Mouse (Mus musculus) duodenum, adult 2 months (tissue): ENCODE results near the gene Taf6l. TPM values are rescaled to one million over a fixed set of nuclear protein-coding genes. Genes with fewer than 3 reads are reported as not detected.

Source experiments
- polyA plus RNA-seq: library from polyadenylated mRNA; depleted of rRNA; stranded (reverse); fragments of >200 nt; gene quantifications from 2 replicates; pipeline ENCODE4 v1.2.3, GENCODE M21; 2012; ENCODE audit warnings: low replicate concordance; rRNA removed

The Taf6l gene
- polyA plus RNA-seq: 6.5 and 12.9 TPM in 2 replicates

GRCm38 (mm10) chr19:8786008-8786781 is at the start of gene Taf6l:
Gene Taf6l (minus strand): TSS chr19:8786417.

GRCm38 (mm10) chr19:8829660-8830059 is 43.4 kb upstream of the Taf6l start, which contains the start of gene AC129217.1:
Gene AC129217.1 (plus strand): TSS chr19:8829773.

GRCm38 (mm10) chr19:8819596-8820423 is 33.6 kb upstream of the Taf6l start, which contains the start of gene Hnrnpul2:
Gene Hnrnpul2 (plus strand): TSS chr19:8820010.

DNA sequence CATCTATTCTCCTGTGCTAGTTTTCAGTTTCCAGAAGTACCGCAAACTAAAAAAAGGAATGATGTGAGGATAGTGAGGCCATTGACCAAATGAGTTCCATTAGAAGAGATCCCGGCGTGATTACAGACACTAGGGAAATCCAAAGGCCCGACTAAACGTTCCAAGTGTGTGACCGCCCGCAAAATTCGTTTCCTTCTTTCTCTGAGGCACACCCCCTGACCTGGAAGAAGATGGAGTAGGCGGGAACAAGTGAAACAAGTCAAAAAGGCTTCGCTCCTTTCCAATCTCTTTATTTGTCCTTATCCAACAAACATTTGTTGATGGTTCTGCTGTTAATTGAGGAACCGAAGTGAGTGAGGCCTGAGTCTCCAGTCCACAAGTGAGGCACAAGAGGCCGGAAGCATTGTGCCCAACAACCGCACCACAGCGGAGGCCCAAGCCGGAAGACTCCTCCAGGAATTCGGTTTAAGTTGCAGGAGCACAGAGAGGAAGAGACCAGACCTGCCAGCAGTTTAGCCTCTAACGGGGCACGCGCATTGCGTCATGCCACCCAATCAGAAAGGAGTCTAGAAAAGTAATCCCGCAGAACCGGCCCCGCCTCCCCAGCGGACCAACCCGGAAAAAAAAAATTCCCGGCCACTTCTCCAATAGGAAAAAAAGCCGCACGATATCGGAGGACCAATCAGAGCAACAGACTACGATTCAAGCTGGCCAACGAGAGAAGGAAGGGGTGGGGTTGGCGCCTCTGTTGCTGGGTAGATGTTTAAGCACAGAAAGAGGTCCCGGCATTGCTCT is 32.8 kb upstream of the Taf6l start, which contains the start of gene Ttc9c:
Ttc9c (minus strand) TSS at position 533 of the 795 bp plus-strand sequence.

GRCm38 (mm10) chr19:8802130-8802821 is 16.1 kb upstream of the Taf6l start, which contains the start of gene Zbtb3:
Gene Zbtb3 (plus strand): TSS chr19:8802555.

DNA sequence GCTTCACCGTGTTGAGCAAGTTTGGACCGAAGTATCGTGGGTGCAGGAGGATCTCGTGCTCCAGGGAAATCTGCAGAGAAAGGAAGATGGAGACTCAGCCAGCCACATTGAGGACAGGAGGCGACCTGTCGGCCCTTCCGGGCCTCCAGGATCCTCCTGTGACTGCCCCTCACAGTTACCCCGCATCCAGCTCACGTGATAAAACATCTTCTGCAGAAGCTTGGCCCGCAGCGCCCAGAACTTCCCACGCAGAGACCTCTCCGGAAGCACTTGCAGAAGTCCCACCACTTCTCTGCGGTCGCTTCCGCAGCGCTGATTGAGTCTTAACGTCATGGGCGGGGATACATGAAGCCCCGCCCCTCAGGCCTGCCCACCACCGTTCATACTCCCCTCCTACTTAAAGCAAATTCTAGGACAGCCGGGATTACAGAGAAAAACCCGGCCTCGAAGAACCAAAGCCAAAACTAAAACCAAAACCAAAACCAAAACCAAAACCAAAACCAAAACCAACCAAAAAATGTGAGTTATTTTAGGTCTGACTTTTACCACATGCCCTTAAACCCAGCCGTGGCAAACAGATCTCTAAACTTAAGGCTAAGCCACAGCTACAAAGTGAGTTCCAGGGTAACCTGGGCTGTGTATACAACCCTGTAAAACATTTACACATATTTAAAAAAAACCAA is 12.2 kb upstream of the Taf6l start, which contains the start of gene Polr2g:
Polr2g (minus strand) TSS at position 314 of the 683 bp plus-strand sequence.

GRCm38 (mm10) chr19:8774086-8774835 is 12.0 kb downstream of the Taf6l start, which contains the start of gene Tmem179b:
Gene Tmem179b (minus strand): TSS chr19:8774467.

DNA sequence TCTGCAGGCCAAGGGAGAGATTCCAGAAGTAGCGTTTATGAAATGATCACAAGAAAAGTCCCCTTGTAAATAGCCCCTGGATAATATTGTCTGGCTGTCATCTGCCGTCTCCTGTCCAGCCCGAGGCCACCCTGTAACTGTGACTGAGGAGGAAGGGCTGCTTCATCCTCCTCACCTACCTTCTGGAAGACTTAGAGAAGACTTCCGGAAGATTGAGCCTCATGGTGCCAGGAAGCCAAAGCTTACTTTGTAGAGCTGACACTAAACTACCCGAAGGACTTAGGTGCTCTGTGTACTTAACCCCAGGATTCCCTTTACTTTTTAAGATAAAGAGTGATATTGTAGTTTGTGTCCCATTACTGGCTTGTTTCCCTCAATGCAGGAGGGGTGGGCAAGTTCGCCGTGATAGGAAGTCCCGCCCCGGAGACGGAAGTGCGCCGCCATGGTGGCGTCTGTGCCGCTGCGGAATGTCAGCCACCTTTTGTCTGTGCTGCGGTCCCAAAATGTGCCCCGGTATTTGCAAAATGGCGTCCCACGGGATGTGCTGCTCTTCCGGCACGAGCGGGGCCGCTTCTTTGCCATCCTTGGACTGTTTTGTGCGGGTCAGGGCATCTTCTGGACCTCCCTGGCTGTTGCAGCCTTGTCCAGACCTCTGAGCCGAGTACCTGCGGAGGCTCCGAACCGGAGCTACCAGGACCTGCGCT is 15.5 kb downstream of the Taf6l start, which contains the start of gene Tmem223:
Tmem223 (plus strand) TSS at position 430 of the 704 bp plus-strand sequence.

GRCm38 (mm10) chr19:8756635-8757387 is 29.4 kb downstream of the Taf6l start, which contains the start of gene Nxf1:
Gene Nxf1 (plus strand): TSS chr19:8757073.

GRCm38 (mm10) chr19:8741243-8741869 is 44.9 kb downstream of the Taf6l start, which contains the start of gene Stx5a:
Gene Stx5a (plus strand): TSS chr19:8741413.

GRCm38 (mm10) chr19:8740603-8741002 is 45.6 kb downstream of the Taf6l start, which contains the start of gene 1700092M07Rik:
Gene 1700092M07Rik (plus strand): TSS chr19:8740718.

GRCm38 (mm10) chr19:8735389-8736159 is 50.6 kb downstream of the Taf6l start, which contains the start of gene Wdr74:
Gene Wdr74 (plus strand): TSS chr19:8735827.

Other genes starting within 250 kb of the Taf6l start
- 0.02 and 0.04 TPM in 2 replicates for gene Slc22a8, start 195.2 kb downstream of the Taf6l start, polyA plus RNA-seq
- gene Slc22a6, start 168.4 kb downstream of the Taf6l start, polyA plus RNA-seq: not detected in 2 replicates
- 2.3 and 6.0 TPM in 2 replicates for gene Chrm1, start 122.6 kb downstream of the Taf6l start, polyA plus RNA-seq
- gene Slc3a2, start 63.0 kb downstream of the Taf6l start, polyA plus RNA-seq: 127 and 449 TPM in 2 replicates
- 12.4 and 17.1 TPM in 2 replicates for gene Wdr74, start 50.6 kb downstream of the Taf6l start, polyA plus RNA-seq
- gene 1700092M07Rik, start 45.7 kb downstream of the Taf6l start, polyA plus RNA-seq: not detected in 2 replicates
- gene Stx5a, start 45.0 kb downstream of the Taf6l start, polyA plus RNA-seq: 54.0 and 56.6 TPM in 2 replicates
- gene Nxf1, start 29.3 kb downstream of the Taf6l start, polyA plus RNA-seq: 22.0 and 28.9 TPM in 2 replicates
- gene Tmem223, start 15.4 kb downstream of the Taf6l start, polyA plus RNA-seq: 147 and 196 TPM in 2 replicates
- gene Tmem179b, start 11.9 kb downstream of the Taf6l start, polyA plus RNA-seq: 107 and 114 TPM in 2 replicates
- 12.3 and 13.7 TPM in 2 replicates for gene Polr2g, start 12.2 kb upstream of the Taf6l start, polyA plus RNA-seq
- gene Zbtb3, start 16.1 kb upstream of the Taf6l start, polyA plus RNA-seq: 0.99 and 1.2 TPM in 2 replicates
- 3.4 and 8.2 TPM in 2 replicates for gene Ttc9c, start 32.9 kb upstream of the Taf6l start, polyA plus RNA-seq
- 7.7 and 10.3 TPM in 2 replicates for gene Hnrnpul2, start 33.6 kb upstream of the Taf6l start, polyA plus RNA-seq
- gene AC129217.1, start 43.4 kb upstream of the Taf6l start, polyA plus RNA-seq: 2.3 TPM in 1 of 2 replicates, not detected in the other
- 88.6 and 106 TPM in 2 replicates for gene Bscl2, start 51.0 kb upstream of the Taf6l start, polyA plus RNA-seq
- gene Gng3, start 52.8 kb upstream of the Taf6l start, polyA plus RNA-seq: 0.63 and 1.1 TPM in 2 replicates
- gene Lrrn4cl, start 64.4 kb upstream of the Taf6l start, polyA plus RNA-seq: 0.41 and 0.53 TPM in 2 replicates
- 81.5 and 127 TPM in 2 replicates for gene Ubxn1, start 85.1 kb upstream of the Taf6l start, polyA plus RNA-seq
- 8.7 and 9.9 TPM in 2 replicates for gene Uqcc3, start 94.5 kb upstream of the Taf6l start, polyA plus RNA-seq
- 0.25 and 0.41 TPM in 2 replicates for gene Lbhd1, start 97.3 kb upstream of the Taf6l start, polyA plus RNA-seq
- gene Gm49403, start 97.5 kb upstream of the Taf6l start, polyA plus RNA-seq: not detected in 2 replicates
- 4.2 and 6.4 TPM in 2 replicates for gene 1810009A15Rik, start 102.4 kb upstream of the Taf6l start, polyA plus RNA-seq
- gene Gm49416, start 102.5 kb upstream of the Taf6l start, polyA plus RNA-seq: not detected in 2 replicates
- gene Ints5, start 106.6 kb upstream of the Taf6l start, polyA plus RNA-seq: 16.7 and 22.1 TPM in 2 replicates
- 55.3 and 67.9 TPM in 2 replicates for gene Ganab, start 111.7 kb upstream of the Taf6l start, polyA plus RNA-seq
- 78.8 and 91.5 TPM in 2 replicates for gene B3gat3, start 134.0 kb upstream of the Taf6l start, polyA plus RNA-seq
- gene Rom1, start 142.9 kb upstream of the Taf6l start, polyA plus RNA-seq: 15.7 and 17.8 TPM in 2 replicates
- 32.1 and 32.8 TPM in 2 replicates for gene Eml3, start 143.1 kb upstream of the Taf6l start, polyA plus RNA-seq
- 15.3 and 15.4 TPM in 2 replicates for gene Mta2, start 155.5 kb upstream of the Taf6l start, polyA plus RNA-seq
- 12.7 and 15.2 TPM in 2 replicates for gene Tut1, start 167.4 kb upstream of the Taf6l start, polyA plus RNA-seq
- 66.9 and 98.4 TPM in 2 replicates for gene Eef1g, start 180.6 kb upstream of the Taf6l start, polyA plus RNA-seq
- 3.3 and 9.9 TPM in 2 replicates for gene Ahnak, start 202.9 kb upstream of the Taf6l start, polyA plus RNA-seq